Mouse (Mus musculus) olfactory bulb, adult 2 months (tissue): Measurements from ENCODE around the gene Plcd1.

ENCODE experiments used
- CTCF ChIP-seq: fragments of 200-500 bp; IDR thresholded peaks from 2 replicates; pipeline ENCODE4 v1.5.1; 2012; ENCODE audit warnings: low read depth, mild to moderate bottlenecking, low read length, moderate library complexity; ENCODE audit not compliant: insufficient read depth
- POLR2A ChIP-seq: fragments of 200-500 bp; IDR thresholded peaks from 2 replicates; pipeline ENCODE4 v1.6.1; 2012; ENCODE audit warnings: mild to moderate bottlenecking, low read depth, low read length, moderate library complexity; ENCODE audit not compliant: insufficient read depth

DNA sequence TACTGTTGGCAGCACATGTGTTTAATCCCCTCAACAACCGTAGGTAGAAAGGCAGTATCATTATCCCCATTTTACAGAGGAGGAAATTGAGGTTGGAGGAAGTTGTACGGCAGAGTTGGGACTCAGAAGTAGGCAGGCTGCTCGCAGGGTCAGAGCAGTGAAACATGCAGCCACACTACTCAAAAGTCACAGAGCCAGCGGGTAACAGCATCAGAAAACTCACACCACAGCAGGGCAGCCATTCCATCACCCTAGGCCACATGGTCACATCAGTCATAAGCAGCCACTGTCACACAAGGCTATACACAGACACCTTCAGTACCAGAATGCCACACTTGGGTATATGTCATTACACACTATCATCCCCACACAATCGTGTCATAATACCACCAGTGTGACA lies 6.0 kb downstream of the Plcd1 start:
- TF ChIP-seq CTCF, result no peak
- no peak for TF ChIP-seq POLR2A
